Mouse (Mus musculus) spleen, adult 2 months (tissue): ENCODE measurements at regions not wholly inside any gene's neighbourhood (a gene's known extent, or its start where the extent isn't known, plus 50 kb on each side); places are given as distances from the start of the nearest gene placed in this dataset.

ENCODE experiments used
- CTCF ChIP-seq: fragments of 200-500 bp; IDR thresholded peaks from 2 replicates; pipeline ENCODE4 v1.5.1; 2011; ENCODE audit warnings: mild to moderate bottlenecking, inconsistent platforms; ENCODE audit not compliant: insufficient read depth, insufficient read length, insufficient replicate concordance; ENCODE audit errors: extremely low read depth
- POLR2A ChIP-seq: fragments of 200-500 bp; IDR thresholded peaks from 2 replicates; pipeline ENCODE4 v1.6.1; 2011; ENCODE audit warnings: low read depth, low read length, inconsistent platforms

DNA sequence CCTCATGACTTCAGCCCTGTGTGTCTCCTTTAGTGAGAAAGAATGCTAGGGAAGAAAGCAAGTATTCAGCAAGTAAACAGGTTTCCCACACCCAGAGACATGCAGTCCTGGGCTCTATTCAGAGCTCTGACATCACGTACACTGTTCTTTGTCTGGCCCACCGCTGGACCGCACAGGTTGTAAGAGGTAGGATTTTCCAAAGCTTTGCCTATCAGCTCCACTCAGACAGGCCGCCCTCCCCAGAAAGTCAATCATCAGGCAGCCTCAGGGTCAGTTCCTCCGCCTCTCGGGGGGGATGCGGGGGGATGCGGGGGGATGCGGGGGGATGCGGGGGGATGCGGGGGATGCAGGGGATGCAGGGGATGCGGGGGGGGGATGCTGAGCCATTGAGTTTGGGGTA lies 94.7 kb upstream of the Smarca2 start:
- TF ChIP-seq POLR2A (no peak), CTCF (no peak)
